Mouse (Mus musculus) CH12.LX (cell line): ENCODE data around the gene Med12. TPM values are rescaled to one million over a fixed set of nuclear protein-coding genes. Genes with fewer than 3 reads are reported as not detected.

Experiments
- DNase-seq: peaks from one replicate; pipeline ENCODE4 v3.0.0-alpha.2; 2013; ENCODE audit errors: extremely low read depth
- H3K27ac ChIP-seq: 2 replicates; pipeline ENCODE4 v1.5.1; 2012; ENCODE audit warnings: low read depth, mild to moderate bottlenecking, control low read depth, moderate library complexity; ENCODE audit not compliant: insufficient read depth
- H3K27me3 ChIP-seq: replicated peaks from 2 replicates; pipeline ENCODE3; 2012; ENCODE audit warnings: inconsistent platforms
- H3K36me3 ChIP-seq, 2 experiments: replicated peaks in 1 of 2; 2 replicates each; pipeline versions ENCODE3 to v1.6.1; 2012; ENCODE audit warnings: inconsistent platforms in 1 of 2, low read length in 1 of 2, mild to moderate bottlenecking in 1 of 2, mixed read lengths in 1 of 2, moderate library complexity in 1 of 2; ENCODE audit not compliant: control insufficient read depth in 1 of 2, insufficient read depth in 1 of 2
- H3K4me1 ChIP-seq, 2 experiments: 2 replicates each; pipeline ENCODE4 v1.6.1; 2012; ENCODE audit warnings: inconsistent platforms in 1 of 2, moderate library complexity in 1 of 2; ENCODE audit not compliant: insufficient read depth in 2 of 2, control insufficient read depth in 1 of 2
- H3K4me2 ChIP-seq: 2 replicates; pipeline ENCODE4 v1.6.1; 2012; ENCODE audit warnings: low read depth, mild to moderate bottlenecking, control low read depth; ENCODE audit not compliant: poor library complexity, insufficient read depth, severe bottlenecking
- H3K4me3 ChIP-seq, 3 experiments: fragments of 150-350 bp in 1 of 3; sonication (generic) in 1 of 3; replicated peaks in 1 of 3; 2 replicates each; pipeline versions ENCODE3 to v1.5.1; 2011 to 2012; ENCODE audit warnings: low read depth in 2 of 3, low read length in 2 of 3, mild to moderate bottlenecking in 2 of 3, moderate library complexity in 2 of 3, control low read depth in 1 of 3, improper control_type of control experiment in 1 of 3, inconsistent platforms in 1 of 3, mixed read lengths in 1 of 3; ENCODE audit not compliant: poor library complexity in 1 of 3
- H3K79me2 ChIP-seq: replicated peaks from 2 replicates; pipeline ENCODE4 v1.6.1; 2012; ENCODE audit warnings: mild to moderate bottlenecking, moderate library complexity; ENCODE audit not compliant: control insufficient read depth, poor library complexity, insufficient read depth, severe bottlenecking; ENCODE audit errors: extremely low read depth
- H3K9ac ChIP-seq: 2 replicates; pipeline ENCODE4 v1.6.1; 2012; ENCODE audit warnings: low read depth, mild to moderate bottlenecking, control low read depth, moderate library complexity; ENCODE audit not compliant: insufficient read depth
- H3K9me3 ChIP-seq: replicated peaks from 2 replicates; pipeline ENCODE3; 2012; ENCODE audit warnings: low read length, inconsistent platforms, mixed read lengths
- CHD1 ChIP-seq: IDR thresholded peaks from 2 replicates; pipeline ENCODE4 v1.6.1; 2012; ENCODE audit warnings: low read depth, low read length, improper control_type of control experiment, inconsistent platforms
- CHD2 ChIP-seq: IDR thresholded peaks from 2 replicates; pipeline ENCODE4 v1.6.1; 2011; ENCODE audit warnings: low read length, improper control_type of control experiment
- CTCF ChIP-seq, 2 experiments: IDR thresholded peaks in 1 of 2; conservative IDR thresholded peaks in 1 of 2; 2 replicates each; pipeline ENCODE4 v1.5.1; 2011 to 2012; ENCODE audit warnings: low read depth in 2 of 2, low read length in 2 of 2, improper control_type of control experiment in 1 of 2, inconsistent platforms in 1 of 2, mild to moderate bottlenecking in 1 of 2, moderate library complexity in 1 of 2
- E2F4 ChIP-seq: IDR thresholded peaks from 2 replicates; pipeline ENCODE4 v1.6.1; 2011; ENCODE audit warnings: low read depth, low read length, improper control_type of control experiment; ENCODE audit not compliant: insufficient replicate concordance
- EP300 ChIP-seq: IDR thresholded peaks from 2 replicates; pipeline ENCODE4 v1.6.1; 2011; ENCODE audit warnings: low read length, improper control_type of control experiment
- ETS1 ChIP-seq: conservative IDR thresholded peaks from 2 replicates; pipeline ENCODE4 v1.6.1; 2012; ENCODE audit warnings: low read depth, mild to moderate bottlenecking, inconsistent platforms, low read length, improper control_type of control experiment, moderate library complexity
- GABPA ChIP-seq: IDR thresholded peaks from 2 replicates; pipeline ENCODE4 v1.6.1; 2012; ENCODE audit warnings: low read depth, low read length, improper control_type of control experiment, inconsistent platforms; ENCODE audit not compliant: insufficient replicate concordance
- HCFC1 ChIP-seq: IDR thresholded peaks from 2 replicates; pipeline ENCODE4 v1.6.1; 2012; ENCODE audit warnings: low read depth, mild to moderate bottlenecking, inconsistent platforms, low read length, improper control_type of control experiment
- JUND ChIP-seq: conservative IDR thresholded peaks from 2 replicates; pipeline ENCODE4 v1.6.1; 2011; ENCODE audit warnings: low read depth, low read length, improper control_type of control experiment
- MAX ChIP-seq: IDR thresholded peaks from 2 replicates; pipeline ENCODE4 v1.6.1; 2011; ENCODE audit warnings: low read length, improper control_type of control experiment
- MAZ ChIP-seq: IDR thresholded peaks from 2 replicates; pipeline ENCODE4 v1.6.1; 2012; ENCODE audit warnings: low read depth, mild to moderate bottlenecking, inconsistent platforms, low read length, improper control_type of control experiment, moderate library complexity
- MEF2A ChIP-seq: IDR thresholded peaks from 2 replicates; pipeline ENCODE4 v1.6.1; 2014; ENCODE audit warnings: low read depth, mild to moderate bottlenecking, inconsistent platforms, low read length, improper control_type of control experiment, borderline replicate concordance
- MXI1 ChIP-seq: IDR thresholded peaks from 2 replicates; pipeline ENCODE4 v1.6.1; 2011; ENCODE audit warnings: mild to moderate bottlenecking, low read depth, low read length, improper control_type of control experiment
- NELFE ChIP-seq: IDR thresholded peaks from 2 replicates; pipeline ENCODE4 v1.6.1; 2011; ENCODE audit warnings: low read depth, low read length, improper control_type of control experiment
- PAX5 ChIP-seq: IDR thresholded peaks from 2 replicates; pipeline ENCODE4 v1.6.1; 2012; ENCODE audit warnings: low read length, inconsistent platforms, mixed read lengths
- POLR2AphosphoS2 ChIP-seq: IDR thresholded peaks from 2 replicates; pipeline ENCODE4 v1.6.1; 2011; ENCODE audit warnings: low read depth, low read length, improper control_type of control experiment
- RAD21 ChIP-seq: IDR thresholded peaks from 2 replicates; pipeline ENCODE4 v1.6.1; 2011; ENCODE audit warnings: low read depth, mild to moderate bottlenecking, low read length, improper control_type of control experiment, moderate library complexity
- RCOR1 ChIP-seq: conservative IDR thresholded peaks from 2 replicates; pipeline ENCODE4 v1.6.1; 2012; ENCODE audit warnings: low read depth, mild to moderate bottlenecking, inconsistent platforms, low read length, improper control_type of control experiment
- SMC3 ChIP-seq: IDR thresholded peaks from 2 replicates; pipeline ENCODE4 v1.6.1; 2011; ENCODE audit warnings: low read depth, low read length, improper control_type of control experiment
- USF1 ChIP-seq: IDR thresholded peaks from 2 replicates; pipeline ENCODE4 v1.6.1; 2014; ENCODE audit warnings: low read depth, mild to moderate bottlenecking, inconsistent platforms, low read length, improper control_type of control experiment
- ZC3H11A ChIP-seq: IDR thresholded peaks from 2 replicates; pipeline ENCODE4 v1.6.1; 2012; ENCODE audit warnings: low read depth, mild to moderate bottlenecking, inconsistent platforms, low read length, improper control_type of control experiment
- ZMIZ1 ChIP-seq: IDR thresholded peaks from 2 replicates; pipeline ENCODE4 v1.6.1; 2012; ENCODE audit warnings: low read depth, mild to moderate bottlenecking, inconsistent platforms, low read length, improper control_type of control experiment
- ZNF384 ChIP-seq: IDR thresholded peaks from 2 replicates; pipeline ENCODE4 v1.6.1; 2012; ENCODE audit warnings: low read depth, low read length, improper control_type of control experiment, inconsistent platforms
- dilution Hi-C: fragments of 300-500 bp; cut with MboI; formaldehyde crosslinking; loops from 2 replicates; pipeline ENCODE4 v1.14.3; 2020; ENCODE audit warnings: low sequenced_read_pairs; ENCODE audit not compliant: extremely low pct_unique_long_range_greater_than_20kb, extremely low pct_ligation_motif_present
- in situ Hi-C: fragments of 300-500 bp; cut with MboI; formaldehyde crosslinking; loops from 3 replicates; pipeline ENCODE4 v1.14.3; 2019; ENCODE audit warnings: low sequenced_read_pairs, low pct_ligation_motif_present, low pct_unique_long_range_greater_than_20kb, mixed read lengths
- polyA plus RNA-seq: library from polyadenylated mRNA; unstranded; fragments of >175 nt; gene quantifications from 2 replicates; pipeline ENCODE4 v1.2.1, GENCODE M21; 2012; ENCODE audit warnings: low read depth; ENCODE audit not compliant: insufficient read length
- total RNA-seq, 2 experiments: library from RNA; depleted of rRNA; stranded (reverse); fragments of 300-350 nt in 1 of 2; fragments of >200 nt in 1 of 2; gene quantifications; 2 replicates each; pipeline ENCODE4 v1.2.3; 2012 to 2014

Med12 gene
- total and polyA plus RNA-seq, 3 experiments = 15.7 to 66.4 (median 40.3) TPM

- in situ Hi-C loops = loop anchor here (25.0 kb wide), 1 partner anchor 162 kb away; no protein-coding TSS in a partner anchor
- H3K9ac ChIP-seq = no peak overlapping the region
- H3K27me3 ChIP-seq = no peaks in the 10 kb centered on the region
- no peaks in the 10 kb centered on the region for H3K79me2 ChIP-seq
- peaks cover 25 to 43% of the 10 kb centered on the region in 2 experiments for H3K36me3 ChIP-seq
- no peak for TF ChIP-seq PAX5
- no peak for TF ChIP-seq ZMIZ1
- TF ChIP-seq ZNF384 = no peak
- TF ChIP-seq MAX = no peak
- TF ChIP-seq MEF2A = no peak
- no peak for TF ChIP-seq CHD2
- TF ChIP-seq JUND = no peak
- no peak for TF ChIP-seq CTCF (conservative IDR thresholded peaks at IDR 0.05 in 1 of 2, IDR thresholded peaks at IDR 0.05 in 1 of 2; ENCODE audit: low read depth in 2 of 2, low read length in 2 of 2)
- no peak for TF ChIP-seq CHD1
- no peak for TF ChIP-seq RAD21
- no peak for TF ChIP-seq EP300
- TF ChIP-seq MAZ = no peak
- no peak for TF ChIP-seq GABPA
- dilution Hi-C loops = no loop called here
- H3K4me1 ChIP-seq = no peaks in the 10 kb centered on the region
- no peaks in the 10 kb centered on the region for H3K9me3 ChIP-seq
- no peak overlapping the region for H3K4me3 ChIP-seq
- H3K4me2 ChIP-seq = no peak overlapping the region
- H3K27ac ChIP-seq = no peak overlapping the region
- no peak for DNase-seq
Measured at GRCm38 (mm10) chrX:101299473-101300426, 25.9 kb downstream of the Med12 start.

- H3K79me2 ChIP-seq = no peaks in the 10 kb centered on the region
- no peak overlapping the region for H3K9ac ChIP-seq
- no peaks in the 10 kb centered on the region for H3K9me3 ChIP-seq
- H3K27ac ChIP-seq = no peak overlapping the region
- no peaks in the 10 kb centered on the region for H3K27me3 ChIP-seq
- H3K4me1 ChIP-seq = no peaks in the 10 kb centered on the region
- no peak overlapping the region for H3K4me3 ChIP-seq
- no peak for DNase-seq
- H3K4me2 ChIP-seq = no peak overlapping the region
- TF ChIP-seq CTCF (conservative IDR thresholded peaks at IDR 0.05 in 1 of 2, IDR thresholded peaks at IDR 0.05 in 1 of 2; ENCODE audit: low read depth in 2 of 2, low read length in 2 of 2) = no peak
- no peak for TF ChIP-seq NELFE
- TF ChIP-seq USF1 = no peak
- TF ChIP-seq MEF2A = no peak
- TF ChIP-seq ETS1 = no peak
- TF ChIP-seq HCFC1 = no peak
- no peak for TF ChIP-seq RCOR1
- no peak for TF ChIP-seq JUND
- TF ChIP-seq POLR2AphosphoS2 = no peak
- no peak for TF ChIP-seq MXI1
- TF ChIP-seq E2F4 = no peak
- TF ChIP-seq GABPA = no peak
- no peak for TF ChIP-seq ZC3H11A
- TF ChIP-seq ZNF384 = no peak
- no peak for TF ChIP-seq CHD2
- no peak for TF ChIP-seq SMC3
- peaks cover 21 to 35% of the 10 kb centered on the region in 2 experiments for H3K36me3 ChIP-seq
- dilution Hi-C loops = no loop called here
- in situ Hi-C loops = no loop called here
Measured at GRCm38 (mm10) chrX:101300427-101301030, 26.7 kb downstream of the Med12 start.
